Mouse (Mus musculus): ENCODE data around the gene Zmiz1. TPM values are rescaled to one million over a fixed set of nuclear protein-coding genes. Genes with fewer than 3 reads are reported as not detected.
A peak's percentile ranks its signal among the peaks of the same experiment; 100 is the strongest.

The Zmiz1 gene
- polyA plus RNA-seq, 1 experiment from 2014 or later = 57.2 TPM

- Histone ChIP-seq H3K9me3 (no peaks in the 10 kb centered on the region), H3K4me1 (replicated peaks) (peaks cover 96% of the 10 kb centered on the region), H3K27ac (replicated peaks) (no peak overlapping the region; the same call in 1 of the 2 replicates), H3K4me2 (no peak overlapping the region), H3K9ac (no peak overlapping the region), H3K4me3 (no peak overlapping the region), H3K36me3 (no peaks in the 10 kb centered on the region), H3K27me3 (no peaks in the 10 kb centered on the region)
- WGBS = 72% methylated on average over 10 of the region's 10 CpGs
- ATAC-seq (ENCODE audit: low read depth) = no peak
These were observed 9.1 kb downstream of the Zmiz1 start for GRCm38 (mm10) chr14:25467911-25468668.

DNA sequence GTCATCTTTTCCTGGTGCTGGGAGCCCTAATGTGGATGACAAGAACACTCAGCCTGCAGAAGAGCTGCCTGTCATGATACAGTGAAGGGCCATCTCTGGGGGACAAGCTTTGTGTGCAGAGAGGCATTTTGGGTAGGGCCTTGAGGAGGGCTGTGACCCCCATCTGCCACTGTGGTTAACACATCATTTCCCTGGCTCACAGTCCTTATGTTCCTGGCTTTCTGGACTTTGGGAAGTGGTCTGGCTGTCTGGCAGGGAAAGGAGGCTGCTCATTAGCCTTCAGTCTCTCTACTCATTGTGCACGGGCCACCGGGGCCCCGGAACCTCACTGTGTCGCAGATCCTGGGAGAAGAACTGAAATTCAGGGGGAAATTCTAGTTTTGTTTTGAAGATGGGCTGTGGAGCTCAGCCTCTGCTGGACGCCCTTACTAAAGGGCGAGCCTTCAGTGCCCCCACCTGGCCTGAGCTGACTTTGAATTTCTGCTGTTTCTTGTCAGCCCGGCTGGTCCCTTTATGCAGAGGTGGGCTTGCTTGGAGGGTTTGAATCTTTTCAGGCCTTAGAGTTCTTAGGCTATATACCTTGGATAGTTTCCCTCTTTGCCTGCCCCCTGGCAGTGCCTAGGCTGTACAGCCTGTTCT lies 10.0 kb downstream of the Zmiz1 start:
- ATAC-seq (ENCODE audit: low read depth) = no peak
- H3K4me3 ChIP-seq = no peak overlapping the region
- H3K27me3 ChIP-seq = no peaks in the 10 kb centered on the region
- peaks cover 96% of the 10 kb centered on the region for H3K4me1 ChIP-seq (replicated peaks)
- no peak overlapping the region for H3K4me2 ChIP-seq
- H3K9me3 ChIP-seq = no peaks in the 10 kb centered on the region
- 0 out of 2 replicates have a peak overlapping the region, but pooled peaks have one; percentile 31 for H3K9ac ChIP-seq
- WGBS = 75% methylated on average over 7 of the region's 7 CpGs
- H3K27ac ChIP-seq (replicated peaks) = no peak overlapping the region; the same call in 1 of the 2 replicates
- no peaks in the 10 kb centered on the region for H3K36me3 ChIP-seq

GRCm38 (mm10) chr14:25470224-25470805 lies 11.3 kb downstream of the Zmiz1 start:
- WGBS = 72% methylated on average over 7 of the region's 7 CpGs
- Histone ChIP-seq H3K4me2 (no peak overlapping the region), H3K9me3 (no peaks in the 10 kb centered on the region), H3K27me3 (no peaks in the 10 kb centered on the region), H3K4me3 (no peak overlapping the region), H3K4me1 (replicated peaks) (peaks cover 96% of the 10 kb centered on the region), H3K36me3 (no peaks in the 10 kb centered on the region), H3K9ac (peak overlapping the region; percentile 31; the same call in 1 of the 2 replicates), H3K27ac (replicated peaks) (0 out of 2 replicates have a peak overlapping the region, but pooled peaks have one; percentile 33)
- no peak for ATAC-seq (ENCODE audit: low read depth)

DNA sequence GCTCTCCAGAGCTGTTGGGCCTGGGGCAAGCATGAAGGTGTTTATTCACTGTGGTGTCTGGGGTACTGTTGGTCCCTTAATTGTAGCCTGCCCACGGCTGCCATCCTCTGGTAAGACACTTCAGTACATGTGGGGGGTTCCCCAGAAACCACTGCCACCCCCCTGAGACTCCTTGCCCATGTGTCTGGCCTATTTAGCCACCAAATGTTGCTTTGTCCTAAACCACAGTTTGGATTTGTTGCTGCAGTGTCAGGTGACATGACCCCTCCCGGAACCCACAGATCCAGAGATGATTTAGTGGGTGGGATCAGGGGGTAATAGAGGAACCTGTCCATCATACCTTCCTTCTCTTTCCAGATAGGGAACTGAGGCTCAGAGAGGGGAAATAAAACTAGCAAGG lies 12.1 kb downstream of the Zmiz1 start:
- H3K27ac ChIP-seq (replicated peaks) = 0 out of 2 replicates have a peak overlapping the region, but pooled peaks have one; percentile 33
- H3K27me3 ChIP-seq = no peaks in the 10 kb centered on the region
- no peaks in the 10 kb centered on the region for H3K9me3 ChIP-seq
- H3K36me3 ChIP-seq = no peaks in the 10 kb centered on the region
- no peak overlapping the region for H3K4me2 ChIP-seq
- no peak overlapping the region for H3K4me3 ChIP-seq
- H3K4me1 ChIP-seq (replicated peaks) = peaks cover 96% of the 10 kb centered on the region
- no peak overlapping the region for H3K9ac ChIP-seq
- no peak for ATAC-seq (ENCODE audit: low read depth)
- 50% methylated on average over 2 of the region's 2 CpGs for WGBS

- H3K4me2 ChIP-seq = no peak overlapping the region
- WGBS = 80% methylated on average over 6 of the region's 6 CpGs
- no peak overlapping the region for H3K27ac ChIP-seq (replicated peaks)
These were observed 13.3 kb downstream of the Zmiz1 start for GRCm38 (mm10) chr14:25472096-25472861.

GRCm38 (mm10) chr14:25472981-25473649 lies 14.1 kb downstream of the Zmiz1 start:
- ATAC-seq (ENCODE audit: low read depth) = no peak
- WGBS = 42% methylated on average over 6 of the region's 6 CpGs
- Histone ChIP-seq H3K9me3 (no peaks in the 10 kb centered on the region), H3K4me2 (no peak overlapping the region), H3K27ac (replicated peaks) (peak overlapping the region; percentile 56), H3K36me3 (no peaks in the 10 kb centered on the region), H3K4me3 (no peak overlapping the region), H3K4me1 (replicated peaks) (peaks cover 98% of the 10 kb centered on the region), H3K9ac (peak overlapping the region; percentile 18; the same call in 1 of the 2 replicates), H3K27me3 (no peaks in the 10 kb centered on the region)

More at GRCm38 (mm10) chr14:25472096-25472861, 13.3 kb downstream of the Zmiz1 start:
- H3K4me3 ChIP-seq = no peak overlapping the region
- no peak for ATAC-seq (ENCODE audit: low read depth)
- no peaks in the 10 kb centered on the region for H3K27me3 ChIP-seq
- peak overlapping the region; percentile 18; the same call in 1 of the 2 replicates for H3K9ac ChIP-seq
- H3K4me1 ChIP-seq (replicated peaks) = peaks cover 98% of the 10 kb centered on the region
- H3K9me3 ChIP-seq = no peaks in the 10 kb centered on the region
- H3K36me3 ChIP-seq = no peaks in the 10 kb centered on the region

- peak overlapping the region; percentile 56; the same call in 1 of the 2 replicates for H3K27ac ChIP-seq (replicated peaks)
- H3K4me3 ChIP-seq = no peak overlapping the region
- H3K9me3 ChIP-seq = no peaks in the 10 kb centered on the region
- peaks cover 98% of the 10 kb centered on the region for H3K4me1 ChIP-seq (replicated peaks)
- no peak for ATAC-seq (ENCODE audit: low read depth)
- H3K9ac ChIP-seq = no peak overlapping the region
- no peaks in the 10 kb centered on the region for H3K36me3 ChIP-seq
- H3K27me3 ChIP-seq = no peaks in the 10 kb centered on the region
- 54% methylated on average over 5 of the region's 5 CpGs for WGBS
- H3K4me2 ChIP-seq = no peak overlapping the region
These were observed 15.0 kb downstream of the Zmiz1 start for GRCm38 (mm10) chr14:25474017-25474416.

DNA sequence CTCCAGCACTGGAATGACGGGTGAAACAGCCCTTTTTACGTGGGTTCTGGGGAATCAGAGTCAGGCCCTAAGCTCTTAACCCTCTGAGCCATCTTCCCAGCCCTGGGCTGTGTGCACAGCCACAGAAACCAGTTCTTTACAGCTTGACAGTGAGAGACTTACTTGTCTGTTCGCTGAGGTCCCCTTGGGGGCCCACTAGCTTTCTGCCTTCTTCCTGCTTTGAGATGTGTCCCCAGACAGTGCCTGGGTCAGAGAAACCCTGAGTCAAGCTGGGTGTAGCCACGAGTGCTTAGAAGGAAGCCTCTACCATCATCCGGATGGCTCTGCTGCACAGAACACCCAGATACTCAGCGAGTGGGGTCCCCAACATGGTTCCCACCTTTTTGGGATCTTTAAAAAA lies 15.7 kb downstream of the Zmiz1 start:
- 52% methylated on average over 6 of the region's 6 CpGs for WGBS
- Histone ChIP-seq H3K27ac (replicated peaks) (peak overlapping the region; percentile 49), H3K4me3 (no peak overlapping the region), H3K9ac (peak overlapping the region; percentile 38; the same call in 1 of the 2 replicates), H3K9me3 (no peaks in the 10 kb centered on the region), H3K27me3 (no peaks in the 10 kb centered on the region), H3K4me1 (replicated peaks) (peaks cover 98% of the 10 kb centered on the region), H3K4me2 (no peak overlapping the region), H3K36me3 (no peaks in the 10 kb centered on the region)
- no peak for ATAC-seq (ENCODE audit: low read depth)

DNA sequence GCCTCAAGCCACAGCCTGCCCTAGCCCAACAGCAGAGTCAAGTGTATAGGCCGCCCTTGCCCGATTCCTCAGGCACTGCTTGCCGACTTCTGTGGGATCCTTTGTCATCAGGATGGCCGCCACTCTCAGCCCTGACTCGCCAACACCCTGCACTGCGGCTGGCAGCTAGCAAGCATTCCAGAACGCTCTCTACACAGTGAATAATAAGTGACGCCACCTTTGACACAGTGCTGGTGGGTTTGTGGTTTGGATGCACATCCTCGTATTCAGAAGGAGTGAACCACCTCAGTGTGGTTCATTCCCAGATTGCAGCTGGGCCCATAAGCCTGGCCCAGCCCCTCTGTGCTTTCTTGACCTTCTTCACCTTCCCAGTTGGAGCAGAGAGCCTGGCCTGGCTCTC lies 17.1 kb downstream of the Zmiz1 start:
- Histone ChIP-seq H3K9me3 (no peaks in the 10 kb centered on the region), H3K4me1 (replicated peaks) (peaks cover 98% of the 10 kb centered on the region), H3K4me3 (no peak overlapping the region), H3K9ac (peak overlapping the region; percentile 38; the same call in 1 of the 2 replicates), H3K27me3 (no peaks in the 10 kb centered on the region), H3K4me2 (no peak overlapping the region), H3K36me3 (no peaks in the 10 kb centered on the region), H3K27ac (replicated peaks) (peak overlapping the region; percentile 49; the same call in 1 of the 2 replicates)
- ATAC-seq (ENCODE audit: low read depth) = no peak
- 61% methylated on average over 9 of the region's 9 CpGs for WGBS

DNA sequence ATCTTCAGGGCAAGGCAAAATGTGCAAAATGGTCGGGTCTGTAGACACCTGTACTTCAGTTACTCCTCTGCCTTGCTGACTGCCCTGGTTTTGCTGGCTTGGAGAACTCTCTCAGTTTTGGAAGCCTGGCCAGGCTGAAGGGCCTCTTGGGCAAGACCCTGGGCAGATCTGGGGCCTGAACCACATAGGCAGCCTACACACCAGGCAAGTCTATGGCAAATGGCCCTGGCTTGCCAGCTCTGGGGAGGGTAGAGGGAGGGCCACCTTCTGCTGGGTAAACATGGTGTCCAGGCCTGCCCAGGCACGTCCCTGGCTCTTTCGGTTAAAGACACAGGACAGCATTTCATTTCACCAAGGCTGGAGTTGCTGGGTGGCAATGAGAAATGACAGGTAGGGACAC lies 17.5 kb downstream of the Zmiz1 start:
- ATAC-seq (ENCODE audit: low read depth) = no peak
- Histone ChIP-seq H3K27me3 (no peaks in the 10 kb centered on the region), H3K27ac (replicated peaks) (no peak overlapping the region), H3K4me1 (replicated peaks) (peaks cover 100% of the 10 kb centered on the region), H3K9me3 (no peaks in the 10 kb centered on the region), H3K9ac (no peak overlapping the region), H3K4me3 (no peak overlapping the region), H3K36me3 (no peaks in the 10 kb centered on the region), H3K4me2 (no peak overlapping the region)
- 76% methylated on average over 3 of the region's 3 CpGs for WGBS

DNA sequence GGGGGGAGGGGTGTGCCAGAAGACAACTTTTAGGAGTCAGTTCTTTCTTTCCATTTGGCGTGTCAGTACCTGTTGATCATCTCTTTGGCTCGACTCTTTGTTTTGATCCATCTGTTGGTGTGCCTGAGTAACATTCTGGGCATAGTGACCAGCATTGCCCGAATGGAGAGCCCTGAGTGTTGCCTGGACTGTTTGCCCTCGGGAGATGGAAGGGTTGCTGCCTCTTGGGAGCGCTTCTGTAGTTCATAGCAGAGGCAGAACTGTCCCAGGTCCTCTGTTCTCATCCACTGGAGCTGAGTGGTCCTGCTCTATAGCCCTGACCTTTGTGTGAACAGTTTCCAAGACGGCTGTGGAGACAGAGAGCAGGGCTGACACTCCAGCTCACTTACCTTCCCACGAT lies 18.3 kb downstream of the Zmiz1 start:
- no peak for ATAC-seq (ENCODE audit: low read depth)
- Histone ChIP-seq H3K9ac (no peak overlapping the region), H3K4me2 (no peak overlapping the region), H3K4me1 (replicated peaks) (peaks cover 100% of the 10 kb centered on the region), H3K36me3 (no peaks in the 10 kb centered on the region), H3K27ac (replicated peaks) (no peak overlapping the region), H3K27me3 (no peaks in the 10 kb centered on the region), H3K4me3 (no peak overlapping the region), H3K9me3 (no peaks in the 10 kb centered on the region)
- WGBS = 83% methylated on average over 7 of the region's 7 CpGs

Data from neural tube, embryonic 13.5 days (tissue).